Mouse (Mus musculus): ENCODE measurements around the gene Qrich2. TPM values are rescaled to one million over a fixed set of nuclear protein-coding genes. Genes with fewer than 3 reads are reported as not detected.

Gene Qrich2
- polyA plus RNA-seq, 1 experiment from 2014 or later, result 0.14 TPM

DNA sequence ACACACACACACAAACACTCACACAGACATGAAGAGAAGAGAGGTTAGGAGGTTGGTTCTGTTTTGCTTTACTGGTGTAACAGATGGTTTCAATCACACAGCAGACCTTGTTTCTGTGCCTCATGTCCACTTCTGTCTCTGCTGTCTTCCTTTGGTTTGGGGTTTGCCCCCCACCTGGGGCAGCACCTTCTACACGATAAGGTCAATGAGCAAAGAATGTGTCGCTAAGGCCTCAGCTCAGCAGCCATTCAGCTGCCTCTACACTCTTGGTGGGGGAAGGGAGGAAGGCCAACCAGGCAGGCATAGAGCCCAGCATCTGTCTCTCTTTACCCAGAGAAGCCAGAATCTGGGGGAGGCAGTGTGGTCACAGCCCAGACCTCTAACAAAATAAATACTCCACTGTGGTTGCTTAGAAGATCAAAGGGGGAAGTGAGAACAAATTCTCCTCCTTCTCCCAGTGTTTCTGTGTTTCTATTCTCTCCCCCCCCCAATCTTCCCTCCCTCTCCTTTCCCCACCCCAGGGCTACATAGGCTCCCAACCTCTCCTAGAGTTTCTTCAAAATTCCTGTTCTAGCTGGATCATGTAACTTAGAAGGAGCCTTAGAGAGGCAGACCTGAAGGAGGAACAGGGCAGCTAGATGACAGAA is 47.7 kb downstream of the Qrich2 start:
- Histone ChIP-seq H3K9me3 (ENCODE audit: control insufficient read depth) (no peaks in the 10 kb centered on the region), H3K4me3 (ENCODE audit: low read depth, low read length) (no peak overlapping the region), H3K27ac (ENCODE audit: low read depth, low read length) (no peak overlapping the region), H3K27me3 (replicated peaks; ENCODE audit: control insufficient read depth, insufficient read depth, low read length) (no peaks in the 10 kb centered on the region), H3K36me3 (ENCODE audit: control insufficient read depth, insufficient read depth) (no peaks in the 10 kb centered on the region), H3K4me2 (replicated peaks; ENCODE audit: low read depth) (no peak overlapping the region), H3K4me1 (replicated peaks; ENCODE audit: control insufficient read depth, insufficient read depth, low read length) (peaks cover 1% of the 10 kb centered on the region), H3K9ac (ENCODE audit: low read depth, low read length) (no peak overlapping the region)
- no peak for ATAC-seq
- 24% methylated on average over 2 of the region's 2 CpGs for WGBS
- no peak for TF ChIP-seq CTCF (IDR thresholded peaks at IDR 0.05; ENCODE audit: low read depth)

- no peak overlapping the region for H3K9ac ChIP-seq (ENCODE audit: low read depth, low read length)
- H3K4me1 ChIP-seq (replicated peaks; ENCODE audit: control insufficient read depth, insufficient read depth, low read length), result peaks cover 4% of the 10 kb centered on the region
- H3K27me3 ChIP-seq (replicated peaks; ENCODE audit: control insufficient read depth, insufficient read depth, low read length), result no peaks in the 10 kb centered on the region
- TF ChIP-seq CTCF (IDR thresholded peaks at IDR 0.05; ENCODE audit: low read depth), result no peak
- H3K27ac ChIP-seq (ENCODE audit: low read depth, low read length), result no peak overlapping the region
- no peaks in the 10 kb centered on the region for H3K36me3 ChIP-seq (ENCODE audit: control insufficient read depth, insufficient read depth)
- H3K4me2 ChIP-seq (replicated peaks; ENCODE audit: low read depth), result no peak overlapping the region
- no peak overlapping the region for H3K4me3 ChIP-seq (ENCODE audit: low read depth, low read length)
- no peak for ATAC-seq
- WGBS, result 91% methylated on average over 5 of the region's 5 CpGs
- H3K9me3 ChIP-seq (ENCODE audit: control insufficient read depth), result no peaks in the 10 kb centered on the region
Observed at GRCm38 (mm10) chr11:116417054-116417453, 49.0 kb downstream of the Qrich2 start.

- no peaks in the 10 kb centered on the region for H3K36me3 ChIP-seq (ENCODE audit: control insufficient read depth, insufficient read depth)
- peaks cover 4% of the 10 kb centered on the region for H3K4me1 ChIP-seq (replicated peaks; ENCODE audit: control insufficient read depth, insufficient read depth, low read length)
- H3K9me3 ChIP-seq (ENCODE audit: control insufficient read depth), result no peaks in the 10 kb centered on the region
- H3K4me3 ChIP-seq (ENCODE audit: low read depth, low read length), result no peak overlapping the region
- H3K27ac ChIP-seq (ENCODE audit: low read depth, low read length), result no peak overlapping the region
- 42% methylated on average over 6 of the region's 6 CpGs for WGBS
- H3K4me2 ChIP-seq (replicated peaks; ENCODE audit: low read depth), result no peak overlapping the region
- no peaks in the 10 kb centered on the region for H3K27me3 ChIP-seq (replicated peaks; ENCODE audit: control insufficient read depth, insufficient read depth, low read length)
- no peak for TF ChIP-seq CTCF (IDR thresholded peaks at IDR 0.05; ENCODE audit: low read depth)
- ATAC-seq, result no peak
- H3K9ac ChIP-seq (ENCODE audit: low read depth, low read length), result no peak overlapping the region
Observed at GRCm38 (mm10) chr11:116416196-116416943, 49.7 kb downstream of the Qrich2 start.

DNA sequence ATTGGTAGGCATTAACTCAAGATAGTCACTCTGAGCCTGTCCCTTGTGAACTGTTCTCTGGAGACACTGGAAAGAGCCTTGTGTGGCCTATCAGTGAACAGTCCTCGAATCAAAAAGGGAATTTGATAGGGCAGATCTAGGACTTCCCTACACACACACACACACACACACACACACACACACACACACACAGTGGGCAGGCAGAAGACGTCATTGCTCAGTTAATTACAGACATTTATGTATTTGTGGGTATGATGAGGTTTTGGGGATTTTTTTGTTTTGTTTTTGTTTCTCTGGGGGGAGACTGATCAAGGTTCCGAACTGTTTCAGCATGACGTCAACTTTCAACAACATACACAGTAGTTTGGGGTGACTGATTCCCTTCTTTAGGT is 52.4 kb downstream of the Qrich2 start:
- H3K4me1 ChIP-seq (replicated peaks; ENCODE audit: control insufficient read depth, insufficient read depth, low read length), result peaks cover 4% of the 10 kb centered on the region
- 72% methylated on average over 4 of the region's 4 CpGs for WGBS
- H3K27me3 ChIP-seq (replicated peaks; ENCODE audit: control insufficient read depth, insufficient read depth, low read length), result no peaks in the 10 kb centered on the region
- no peak overlapping the region for H3K9ac ChIP-seq (ENCODE audit: low read depth, low read length)
- no peak for ATAC-seq
- H3K9me3 ChIP-seq (ENCODE audit: control insufficient read depth), result no peaks in the 10 kb centered on the region
- no peak overlapping the region for H3K27ac ChIP-seq (ENCODE audit: low read depth, low read length)
- no peaks in the 10 kb centered on the region for H3K36me3 ChIP-seq (ENCODE audit: control insufficient read depth, insufficient read depth)
- H3K4me3 ChIP-seq (ENCODE audit: low read depth, low read length), result no peak overlapping the region
- peak overlapping the region; percentile 99 for H3K4me2 ChIP-seq (replicated peaks; ENCODE audit: low read depth)
- TF ChIP-seq CTCF (IDR thresholded peaks at IDR 0.05; ENCODE audit: low read depth), result no peak

- TF ChIP-seq CTCF (IDR thresholded peaks at IDR 0.05; ENCODE audit: low read depth), result no peak
- H3K27ac ChIP-seq (ENCODE audit: low read depth, low read length), result no peak within 1 kb of the TSS; the same call in 1 of the 2 replicates
- 2% methylated on average over 54 of the region's 82 CpGs for WGBS
Observed at GRCm38 (mm10) chr11:116412904-116413630, 53.0 kb downstream of the Qrich2 start, which contains the start of gene Rnf157. Gene Rnf157 (minus strand): TSS chr11:116413032.

More at GRCm38 (mm10) chr11:116412904-116413630, 53.0 kb downstream of the Qrich2 start, which contains the start of gene Rnf157:
- H3K4me1 ChIP-seq (replicated peaks; ENCODE audit: control insufficient read depth, insufficient read depth, low read length), result peaks cover 4% of the 10 kb centered on the region
- peak within 1 kb of the TSS; percentile 73 for H3K4me3 ChIP-seq (ENCODE audit: low read depth, low read length)
- peak within 1 kb of the TSS; percentile 99 for H3K4me2 ChIP-seq (replicated peaks; ENCODE audit: low read depth)
- no peaks in the 10 kb centered on the region for H3K27me3 ChIP-seq (replicated peaks; ENCODE audit: control insufficient read depth, insufficient read depth, low read length)
- no peaks in the 10 kb centered on the region for H3K36me3 ChIP-seq (ENCODE audit: control insufficient read depth, insufficient read depth)
- peak within 1 kb of the TSS; percentile 69 for H3K9ac ChIP-seq (ENCODE audit: low read depth, low read length)
- H3K9me3 ChIP-seq (ENCODE audit: control insufficient read depth), result no peaks in the 10 kb centered on the region
- ATAC-seq, result peak; percentile 77
